Mouse (Mus musculus): ENCODE measurements around the gene Cenpx. TPM values are rescaled to one million over a fixed set of nuclear protein-coding genes. Genes with fewer than 3 reads are reported as not detected.
"Not testable (repeated sequence)": the region's sequence is repeated elsewhere in the genome, so short reads cannot be mapped to it uniquely, and the experiment has no call there.

The Cenpx gene
- polyA plus RNA-seq, 1 experiment from 2014 or later, result 106 TPM

GRCm38 (mm10) chr11:120740981-120741380 lies 27.4 kb upstream of the Cenpx start:
- no peak for ATAC-seq
- no peak overlapping the region for H3K4me2 ChIP-seq (ENCODE audit: low read length)
- no peaks in the 10 kb centered on the region for H3K9me3 ChIP-seq (ENCODE audit: control insufficient read depth, low read length)
- WGBS, result 92% methylated on average over 5 of the region's 5 CpGs
- no peak overlapping the region for H3K9ac ChIP-seq (ENCODE audit: low read depth, low read length)
- no peak overlapping the region for H3K4me3 ChIP-seq (ENCODE audit: low read length)
- H3K36me3 ChIP-seq (ENCODE audit: control insufficient read depth, insufficient read depth, low read length), result no peaks in the 10 kb centered on the region
- no peaks in the 10 kb centered on the region for H3K27me3 ChIP-seq (replicated peaks; ENCODE audit: control insufficient read depth, insufficient read depth, low read length)
- no peak overlapping the region for H3K27ac ChIP-seq (ENCODE audit: low read depth, low read length)
- H3K4me1 ChIP-seq (ENCODE audit: control insufficient read depth, insufficient read depth, low read depth, low read length), result no peaks in the 10 kb centered on the region

DNA sequence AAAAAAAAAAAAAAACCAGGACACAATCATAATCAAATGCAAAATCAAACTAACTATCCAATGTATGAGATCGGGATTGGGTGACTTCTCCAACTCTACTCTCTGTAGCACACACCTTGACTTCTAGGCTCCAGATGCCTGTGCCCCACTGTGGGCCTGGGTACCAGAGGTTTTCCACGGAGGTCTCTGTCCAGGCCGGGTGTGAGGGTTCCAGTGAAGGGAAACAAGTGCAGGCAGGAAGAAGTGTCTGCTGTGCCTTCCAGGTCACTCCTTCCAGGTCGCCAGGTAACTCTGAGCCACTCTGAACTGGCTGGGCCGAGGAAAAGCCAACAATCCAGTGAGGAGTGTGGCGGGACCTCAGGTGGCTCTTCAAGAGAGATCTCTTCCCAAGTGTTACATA lies 22.9 kb upstream of the Cenpx start:
- no peak for ATAC-seq
- no peaks in the 10 kb centered on the region for H3K4me1 ChIP-seq (ENCODE audit: control insufficient read depth, insufficient read depth, low read depth, low read length)
- H3K36me3 ChIP-seq (ENCODE audit: control insufficient read depth, insufficient read depth, low read length), result no peaks in the 10 kb centered on the region
- no peaks in the 10 kb centered on the region for H3K9me3 ChIP-seq (ENCODE audit: control insufficient read depth, low read length)
- H3K27me3 ChIP-seq (replicated peaks; ENCODE audit: control insufficient read depth, insufficient read depth, low read length), result peaks cover 2% of the 10 kb centered on the region; the same call in 1 of the 2 replicates
- H3K4me3 ChIP-seq (ENCODE audit: low read length), result no peak overlapping the region
- no peak overlapping the region for H3K9ac ChIP-seq (ENCODE audit: low read depth, low read length)
- no peak overlapping the region for H3K4me2 ChIP-seq (ENCODE audit: low read length)
- 81% methylated on average over 6 of the region's 6 CpGs for WGBS
- no peak overlapping the region for H3K27ac ChIP-seq (ENCODE audit: low read depth, low read length)

DNA sequence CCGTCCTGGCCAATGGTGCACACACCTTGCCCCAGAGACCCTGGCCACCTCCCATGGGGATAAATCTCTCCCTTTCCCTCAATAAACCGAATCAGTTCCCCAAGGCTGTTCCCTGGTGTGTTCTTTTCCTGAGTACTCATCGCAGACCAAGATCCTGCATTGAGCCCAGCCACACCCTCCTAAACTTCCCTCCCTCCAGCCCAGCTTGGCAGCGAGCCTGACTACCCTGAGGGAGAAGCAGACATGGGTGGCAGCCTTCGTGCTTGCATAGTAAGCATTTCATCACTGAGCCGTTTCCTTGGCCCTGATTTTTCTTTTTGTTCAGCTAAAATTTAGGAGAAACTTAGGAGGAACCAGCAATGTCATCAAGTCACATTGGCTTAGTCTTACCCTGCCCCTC lies 20.0 kb upstream of the Cenpx start:
- Histone ChIP-seq H3K9me3 (ENCODE audit: control insufficient read depth, low read length) (no peaks in the 10 kb centered on the region), H3K36me3 (ENCODE audit: control insufficient read depth, insufficient read depth, low read length) (no peaks in the 10 kb centered on the region), H3K9ac (ENCODE audit: low read depth, low read length) (no peak overlapping the region), H3K4me3 (ENCODE audit: low read length) (no peak overlapping the region), H3K27ac (ENCODE audit: low read depth, low read length) (no peak overlapping the region), H3K4me1 (ENCODE audit: control insufficient read depth, insufficient read depth, low read depth, low read length) (no peaks in the 10 kb centered on the region), H3K4me2 (ENCODE audit: low read length) (no peak overlapping the region), H3K27me3 (replicated peaks; ENCODE audit: control insufficient read depth, insufficient read depth, low read length) (peaks cover 2% of the 10 kb centered on the region; the same call in 1 of the 2 replicates)
- no peak for ATAC-seq
- WGBS, result 60% methylated on average over 6 of the region's 6 CpGs

DNA sequence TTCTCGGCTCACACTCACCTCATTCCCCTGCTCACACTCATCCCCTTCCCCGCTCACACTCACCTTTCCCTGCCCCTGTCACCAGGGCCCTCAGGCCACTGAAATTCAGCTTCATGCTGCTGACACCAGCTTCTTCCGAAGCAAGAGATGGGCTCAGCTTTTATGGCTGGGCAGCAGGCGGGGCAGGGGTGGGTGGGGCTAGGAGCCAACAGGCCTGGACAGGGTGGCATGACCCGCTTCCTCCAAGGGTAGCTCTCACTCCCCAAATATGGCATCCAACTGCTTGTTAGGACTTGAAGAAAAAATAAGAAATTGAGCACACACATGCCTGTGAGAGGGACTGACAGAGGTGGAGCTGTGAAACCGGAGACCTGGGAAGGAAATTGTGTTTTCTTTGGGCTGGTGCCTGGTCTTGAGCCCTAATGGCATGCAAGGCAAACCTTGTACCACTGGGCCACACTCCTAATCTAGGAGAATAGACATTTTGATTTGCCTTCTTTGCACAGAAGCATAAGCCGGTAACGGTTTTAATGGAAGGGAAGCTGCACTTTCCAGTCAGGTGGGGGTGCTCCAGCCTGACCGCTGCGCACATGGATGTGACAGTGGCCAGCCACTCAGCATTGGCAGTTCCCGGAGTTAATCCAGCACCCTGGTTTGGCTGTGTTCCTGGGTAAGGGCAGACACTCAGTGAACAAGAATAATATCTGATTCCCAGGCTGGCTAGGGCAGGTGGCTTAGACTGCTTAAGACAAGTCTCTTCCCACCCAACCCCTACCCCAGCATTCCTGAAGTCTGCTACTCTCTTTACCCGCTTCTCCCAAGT lies 18.5 kb upstream of the Cenpx start, which contains the start of gene Cbr2:
Gene Cbr2 (minus strand): TSS at position 257 of the 823 bp plus-strand sequence.
- H3K9ac ChIP-seq (ENCODE audit: low read depth, low read length), result no peak within 1 kb of the TSS
- 81% methylated on average over 12 of the region's 12 CpGs for WGBS
- H3K9me3 ChIP-seq (ENCODE audit: control insufficient read depth, low read length), result no peaks in the 10 kb centered on the region
- H3K4me2 ChIP-seq (ENCODE audit: low read length), result no peak within 1 kb of the TSS
- peaks cover under 1% of the 10 kb centered on the region; the same call in 1 of the 2 replicates for H3K4me1 ChIP-seq (ENCODE audit: control insufficient read depth, insufficient read depth, low read depth, low read length)
- no peak for ATAC-seq
- peaks cover 2% of the 10 kb centered on the region; the same call in 1 of the 2 replicates for H3K27me3 ChIP-seq (replicated peaks; ENCODE audit: control insufficient read depth, insufficient read depth, low read length)
- H3K4me3 ChIP-seq (ENCODE audit: low read length), result no peak within 1 kb of the TSS
- H3K27ac ChIP-seq (ENCODE audit: low read depth, low read length), result no peak within 1 kb of the TSS
- no peaks in the 10 kb centered on the region for H3K36me3 ChIP-seq (ENCODE audit: control insufficient read depth, insufficient read depth, low read length)

GRCm38 (mm10) chr11:120731395-120731794 lies 17.9 kb upstream of the Cenpx start:
- H3K27ac ChIP-seq (ENCODE audit: low read depth, low read length), result no peak overlapping the region
- H3K4me2 ChIP-seq (ENCODE audit: low read length), result no peak overlapping the region
- peaks cover 7% of the 10 kb centered on the region for H3K4me1 ChIP-seq (ENCODE audit: control insufficient read depth, insufficient read depth, low read depth, low read length)
- WGBS, result 90% methylated on average over 1 of the region's 1 CpGs
- no peak overlapping the region for H3K9ac ChIP-seq (ENCODE audit: low read depth, low read length)
- H3K9me3 ChIP-seq (ENCODE audit: control insufficient read depth, low read length), result no peaks in the 10 kb centered on the region
- H3K36me3 ChIP-seq (ENCODE audit: control insufficient read depth, insufficient read depth, low read length), result no peaks in the 10 kb centered on the region
- no peak for ATAC-seq
- H3K27me3 ChIP-seq (replicated peaks; ENCODE audit: control insufficient read depth, insufficient read depth, low read length), result peaks cover 2% of the 10 kb centered on the region; the same call in 1 of the 2 replicates
- no peak overlapping the region for H3K4me3 ChIP-seq (ENCODE audit: low read length)

DNA sequence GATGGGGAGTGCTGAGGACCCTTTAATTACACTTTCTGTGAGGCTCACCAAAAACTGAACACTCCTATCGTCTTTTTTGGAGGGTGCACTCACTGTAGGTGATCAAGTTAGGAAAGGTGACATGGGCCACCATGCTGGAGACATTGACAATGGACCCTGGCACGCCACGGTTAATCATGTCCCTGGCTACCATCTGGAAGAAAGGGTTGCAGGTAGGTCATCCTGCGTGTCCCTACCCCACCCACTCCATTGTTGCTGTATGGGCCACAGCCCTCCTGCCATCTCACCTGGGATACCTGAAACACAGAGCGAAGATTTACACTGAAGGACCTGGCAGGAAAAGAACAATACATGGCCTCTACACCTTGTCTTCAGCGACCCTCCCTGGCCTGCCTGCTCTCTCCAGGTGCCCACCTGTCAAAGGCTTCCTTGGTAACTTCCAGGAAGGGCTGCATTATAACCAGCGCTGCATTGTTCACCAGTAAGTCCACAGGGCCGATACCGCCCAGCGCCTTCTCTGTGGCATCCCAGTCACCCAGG lies 16.9 kb upstream of the Cenpx start:
- Histone ChIP-seq H3K4me2 (ENCODE audit: low read length) (no peak overlapping the region), H3K4me3 (ENCODE audit: low read length) (no peak overlapping the region), H3K9ac (ENCODE audit: low read depth, low read length) (no peak overlapping the region), H3K4me1 (ENCODE audit: control insufficient read depth, insufficient read depth, low read depth, low read length) (peaks cover 9% of the 10 kb centered on the region), H3K9me3 (ENCODE audit: control insufficient read depth, low read length) (no peaks in the 10 kb centered on the region), H3K27me3 (replicated peaks; ENCODE audit: control insufficient read depth, insufficient read depth, low read length) (peaks cover 2% of the 10 kb centered on the region; the same call in 1 of the 2 replicates), H3K27ac (ENCODE audit: low read depth, low read length) (no peak overlapping the region), H3K36me3 (ENCODE audit: control insufficient read depth, insufficient read depth, low read length) (peaks cover 3% of the 10 kb centered on the region; the same call in 1 of the 2 replicates)
- 88% methylated on average over 10 of the region's 10 CpGs for WGBS
- ATAC-seq, result no peak

DNA sequence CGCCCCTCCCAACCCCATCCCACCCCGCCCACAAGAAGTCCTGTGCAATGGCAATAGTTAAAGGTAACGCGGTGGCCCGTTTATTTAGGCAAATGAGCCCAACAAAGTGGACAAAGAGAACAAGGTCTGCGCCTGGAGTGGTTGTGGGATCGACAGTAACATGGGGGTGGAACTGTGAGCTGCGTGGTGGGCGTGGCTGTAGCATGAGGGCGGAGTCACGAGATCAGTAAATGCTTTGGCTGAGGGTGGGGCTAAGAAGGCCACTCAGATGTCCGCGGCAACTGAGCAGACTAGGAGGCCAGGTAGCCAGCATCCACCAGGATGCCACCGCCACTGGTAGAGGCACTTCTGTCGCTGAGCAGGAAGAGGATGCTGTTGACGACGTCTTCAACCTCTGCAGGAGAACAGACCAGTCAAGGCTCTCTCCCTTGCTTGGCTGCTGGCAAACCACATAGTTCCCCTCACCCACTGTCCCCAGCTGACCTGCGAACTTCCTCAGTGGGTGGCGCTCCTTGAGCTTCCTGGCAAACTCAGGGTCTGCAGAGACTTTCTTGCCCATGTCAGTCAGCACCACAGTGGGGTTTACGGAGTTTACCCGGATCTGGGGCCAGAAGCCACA lies 16.0 kb upstream of the Cenpx start:
- not testable (repeated sequence) for H3K27me3 ChIP-seq (replicated peaks; ENCODE audit: control insufficient read depth, insufficient read depth, low read length); H3K36me3 ChIP-seq (ENCODE audit: control insufficient read depth, insufficient read depth, low read length); H3K27ac ChIP-seq (ENCODE audit: low read depth, low read length); H3K4me1 ChIP-seq (ENCODE audit: control insufficient read depth, insufficient read depth, low read depth, low read length); H3K9ac ChIP-seq (ENCODE audit: low read depth, low read length); H3K9me3 ChIP-seq (ENCODE audit: control insufficient read depth, low read length)
- H3K4me2 ChIP-seq (ENCODE audit: low read length), result peak overlapping the region; percentile 42
- WGBS, result 2% methylated on average over 17 of the region's 21 CpGs
- 0 out of 2 replicates have a peak, but pooled peaks have one; percentile 38 for ATAC-seq
- peak overlapping the region; percentile 4; the same call in 1 of the 2 replicates for H3K4me3 ChIP-seq (ENCODE audit: low read length)

DNA sequence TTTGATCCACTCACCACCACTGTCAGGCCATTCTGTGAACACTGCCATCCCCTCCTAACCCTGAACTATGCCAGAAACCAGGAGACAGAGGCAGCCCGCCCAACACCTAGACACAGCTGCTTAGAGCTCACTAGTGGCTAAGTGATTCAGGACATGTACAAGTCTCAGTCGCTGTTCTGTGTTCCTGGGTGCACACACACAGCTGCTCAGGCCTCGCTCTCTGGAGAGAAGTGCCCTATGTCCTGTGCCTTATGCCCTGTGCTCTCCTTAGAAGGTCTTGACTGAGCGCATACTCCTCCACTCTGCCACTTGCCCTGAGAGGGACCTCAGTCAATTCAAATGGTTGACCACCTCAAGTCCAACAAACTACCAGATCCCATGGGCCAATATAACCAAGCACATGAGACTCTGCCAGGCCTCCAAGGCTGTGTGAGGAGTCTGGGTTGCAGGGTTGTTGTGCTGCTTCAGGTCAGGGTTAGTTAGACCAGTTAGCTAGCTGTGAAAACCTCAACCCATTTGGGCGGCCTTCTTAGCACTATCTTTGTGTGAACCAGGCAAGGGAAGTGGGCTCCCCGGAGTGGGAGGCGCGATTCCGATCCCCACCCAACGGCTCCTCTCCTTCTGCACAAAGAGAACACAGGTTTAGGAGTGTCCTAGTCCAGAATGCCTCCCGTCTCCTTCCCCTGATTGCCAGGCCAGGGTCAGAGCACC lies 15.1 kb upstream of the Cenpx start:
- no peak overlapping the region for H3K27ac ChIP-seq (ENCODE audit: low read depth, low read length)
- peaks cover 6% of the 10 kb centered on the region for H3K36me3 ChIP-seq (ENCODE audit: control insufficient read depth, insufficient read depth, low read length)
- no peak overlapping the region for H3K4me3 ChIP-seq (ENCODE audit: low read length)
- H3K27me3 ChIP-seq (replicated peaks; ENCODE audit: control insufficient read depth, insufficient read depth, low read length), result peaks cover 2% of the 10 kb centered on the region; the same call in 1 of the 2 replicates
- no peaks in the 10 kb centered on the region for H3K9me3 ChIP-seq (ENCODE audit: control insufficient read depth, low read length)
- no peak overlapping the region for H3K9ac ChIP-seq (ENCODE audit: low read depth, low read length)
- H3K4me2 ChIP-seq (ENCODE audit: low read length), result no peak overlapping the region; the same call in 1 of the 2 replicates
- ATAC-seq, result no peak
- H3K4me1 ChIP-seq (ENCODE audit: control insufficient read depth, insufficient read depth, low read depth, low read length), result peaks cover 9% of the 10 kb centered on the region
- 75% methylated on average over 11 of the region's 11 CpGs for WGBS
